In the genomic region with DNA sequence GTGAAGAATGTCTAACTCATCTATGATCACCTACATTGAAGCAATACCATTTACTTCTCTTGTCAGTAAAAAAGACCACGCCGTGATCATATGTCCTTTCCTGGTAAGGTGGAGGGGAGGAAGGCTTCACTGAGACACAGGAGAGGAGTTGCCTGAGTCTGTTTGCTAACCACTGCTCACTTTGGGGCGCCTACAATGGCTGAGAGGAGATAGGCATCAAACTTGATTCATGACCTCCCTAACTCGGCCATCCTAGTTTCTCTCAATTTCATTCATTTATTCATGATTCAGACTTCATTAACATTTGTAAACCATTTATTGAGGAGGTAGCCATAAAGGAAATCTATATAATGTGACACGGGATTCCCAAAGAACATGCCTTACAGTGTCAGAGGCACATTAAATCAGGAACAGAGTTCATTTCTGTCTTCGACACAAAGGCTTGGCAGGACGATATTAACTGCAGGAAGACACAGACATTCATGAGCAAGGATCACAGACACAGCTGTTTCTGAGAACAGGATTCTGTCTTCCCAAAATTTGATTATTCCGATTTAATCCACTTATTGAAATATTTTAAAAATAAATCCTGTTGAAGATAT, we compare ENCODE assay signal across 20 mouse cellular contexts.
"Had no signal": no experiment of that assay in that cellular context is flagged by ENCODE, and none has a peak within 500 bp of the region (broad histone marks: within the 10 kb centered on the region; RNA-seq: fewer than 3 reads in every experiment).

No protein-coding gene starts in this region.

- H3K4me1 ChIP-seq: liver, embryonic 13.5 days; liver, embryonic 15.5 days; lung, embryonic 15.5 days; megakaryocyte, embryonic 14.5 days; midbrain, embryonic 13.5 days had no signal

- H3K27ac ChIP-seq: liver, embryonic 13.5 days; liver, embryonic 15.5 days; lung, embryonic 15.5 days; macrophage; midbrain, embryonic 13.5 days had no signal

- ATAC-seq: liver, postnatal 0 days; lung, postnatal 0 days; midbrain, embryonic 13.5 days had no signal

- H3K4me2 ChIP-seq: liver, embryonic 13.5 days; liver, embryonic 15.5 days; lung, embryonic 15.5 days; midbrain, embryonic 11.5 days; midbrain, embryonic 13.5 days had no signal

- H3K9ac ChIP-seq: liver, embryonic 13.5 days; liver, embryonic 15.5 days; liver, postnatal 0 days; lung, embryonic 15.5 days; midbrain, embryonic 13.5 days had no signal

- H3K27me3 ChIP-seq: lung, embryonic 15.5 days; midbrain, embryonic 13.5 days had no signal

- H3K36me3 ChIP-seq: liver, embryonic 13.5 days; liver, embryonic 15.5 days; lung, embryonic 15.5 days; midbrain, embryonic 13.5 days had no signal

- DNase-seq: liver, embryonic 13.5 days; liver, postnatal 0 days; lung, adult 2 months; lung, postnatal 14 days; lung, postnatal 36 days; retina, postnatal 1 day; right cerebral cortex, adult 18-20 months; right cerebral cortex, postnatal 25 days; right cerebral cortex, postnatal 4 days; spleen, adult 18-20 months; thymus, adult 18-20 months; thymus, postnatal 14 days; thymus, postnatal 36 days had no signal

- H3K4me3 ChIP-seq: liver, embryonic 13.5 days; liver, embryonic 15.5 days; lung, embryonic 15.5 days; megakaryocyte, embryonic 14.5 days; midbrain, embryonic 13.5 days had no signal

- H3K9me3 ChIP-seq: liver, embryonic 13.5 days; liver, embryonic 15.5 days; lung, embryonic 15.5 days; megakaryocyte, embryonic 14.5 days; midbrain, embryonic 13.5 days had no signal
